Mouse (Mus musculus) heart, adult 18-20 months (tissue): ENCODE results near the gene Cnpy1. TPM values are rescaled to one million over a fixed set of nuclear protein-coding genes. Genes with fewer than 3 reads are reported as not detected.

Source experiments
- DNase-seq, 2 experiments: peaks; one replicate each; pipeline ENCODE4 v3.0.0; 2021 to 2022; ENCODE audit warnings: mixed read lengths in 1 of 2
- total RNA-seq, 2 experiments: library from RNA; stranded (reverse); gene quantifications; 2 replicates each; pipeline ENCODE4 v1.2.3; 2021

Gene Cnpy1
- total RNA-seq, 2 experiments from 2014 or later, result not detected

GRCm38 (mm10) chr5:28238876-28239275 is 6.7 kb downstream of the Cnpy1 start:
- no peak for DNase-seq

GRCm38 (mm10) chr5:28238152-28238551 is 7.5 kb downstream of the Cnpy1 start:
- no peak for DNase-seq

GRCm38 (mm10) chr5:28237715-28238114 is 7.9 kb downstream of the Cnpy1 start:
- no peak for DNase-seq

GRCm38 (mm10) chr5:28237055-28237454 is 8.6 kb downstream of the Cnpy1 start:
- DNase-seq, result no peak

GRCm38 (mm10) chr5:28236098-28236497 is 9.5 kb downstream of the Cnpy1 start:
- DNase-seq, result no peak

GRCm38 (mm10) chr5:28232101-28232500 is 13.5 kb downstream of the Cnpy1 start:
- no peak for DNase-seq

GRCm38 (mm10) chr5:28219596-28219995 is 26.0 kb downstream of the Cnpy1 start:
- DNase-seq, result no peak

- DNase-seq, result no peak
These were observed 32.2 kb downstream of the Cnpy1 start for GRCm38 (mm10) chr5:28213441-28213840.

- DNase-seq, result no peak
These were observed 33.8 kb downstream of the Cnpy1 start for GRCm38 (mm10) chr5:28211651-28212310.

GRCm38 (mm10) chr5:28210591-28211550 is 34.7 kb downstream of the Cnpy1 start:
- DNase-seq, result no peak

GRCm38 (mm10) chr5:28209549-28210431 is 35.8 kb downstream of the Cnpy1 start:
- no peak for DNase-seq

- DNase-seq, result no peak
These were observed 36.7 kb downstream of the Cnpy1 start for GRCm38 (mm10) chr5:28208726-28209520.

GRCm38 (mm10) chr5:28207043-28207442 is 38.6 kb downstream of the Cnpy1 start:
- no peak for DNase-seq

GRCm38 (mm10) chr5:28206448-28206847 is 39.2 kb downstream of the Cnpy1 start:
- DNase-seq, result no peak

- DNase-seq, result no peak
These were observed 40.9 kb downstream of the Cnpy1 start for GRCm38 (mm10) chr5:28204678-28205077.

- DNase-seq, result no peak
These were observed 42.5 kb downstream of the Cnpy1 start for GRCm38 (mm10) chr5:28203086-28203485.

GRCm38 (mm10) chr5:28199089-28199873 is 46.3 kb downstream of the Cnpy1 start:
- no peak for DNase-seq

GRCm38 (mm10) chr5:28195473-28195872 is 50.1 kb downstream of the Cnpy1 start:
- DNase-seq, result no peak

GRCm38 (mm10) chr5:28192099-28192454 is 53.5 kb downstream of the Cnpy1 start:
- no peak for DNase-seq

- no peak for DNase-seq
These were observed 54.2 kb downstream of the Cnpy1 start for GRCm38 (mm10) chr5:28191201-28192098.
